Mouse (Mus musculus) intestine, embryonic 16.5 days (tissue): ENCODE data around the gene Unkl. TPM values are rescaled to one million over a fixed set of nuclear protein-coding genes. Genes with fewer than 3 reads are reported as not detected.

ENCODE experiments used
- ATAC-seq: fragments of 200-750 bp; cut with Nextera tagmentation; 2 replicates; pipeline ENCODE4 v1.8.0; 2017; ENCODE audit warnings: moderate TSS enrichment, moderate library complexity
- H3K27ac ChIP-seq: fragments of 300-500 bp; sonication (generic); 2 replicates; pipeline ENCODE4 v1.5.1; 2014; ENCODE audit warnings: mild to moderate bottlenecking, low read length
- H3K27me3 ChIP-seq: fragments of 300-500 bp; sonication (generic); replicated peaks from 2 replicates; pipeline ENCODE4 v1.6.1; 2014; ENCODE audit warnings: low read length, control low read depth, mixed read lengths; ENCODE audit not compliant: control insufficient read depth, insufficient read depth
- H3K36me3 ChIP-seq: fragments of 300-500 bp; sonication (generic); 2 replicates; pipeline ENCODE4 v1.6.1; 2014; ENCODE audit warnings: low read length, control low read depth; ENCODE audit not compliant: control insufficient read depth, insufficient read depth
- H3K4me1 ChIP-seq: fragments of 300-500 bp; sonication (generic); 2 replicates; pipeline ENCODE4 v1.6.1; 2014; ENCODE audit warnings: low read length, control low read depth, mixed read lengths; ENCODE audit not compliant: control insufficient read depth, insufficient read depth
- H3K4me2 ChIP-seq: fragments of 300-500 bp; sonication (generic); 2 replicates; pipeline ENCODE4 v1.6.1; 2014; ENCODE audit warnings: low read depth, low read length, control low read depth
- H3K4me3 ChIP-seq: fragments of 300-500 bp; sonication (generic); 2 replicates; pipeline ENCODE4 v1.5.1; 2014; ENCODE audit warnings: mild to moderate bottlenecking, low read length
- H3K9ac ChIP-seq: fragments of 300-500 bp; sonication (generic); 2 replicates; pipeline ENCODE4 v1.6.1; 2014; ENCODE audit warnings: low read depth, low read length
- H3K9me3 ChIP-seq: fragments of 300-500 bp; sonication (generic); 2 replicates; pipeline ENCODE4 v1.6.1; 2016; ENCODE audit warnings: low read length, control low read depth; ENCODE audit not compliant: control insufficient read depth
- WGBS: fragments of 180-500 bp; shearing (Covaris S2); extraction: QIAGEN DNeasy Blood & Tissue Kit; methylation state at CpG from one replicate; pipeline ENCODE4 v1.1.7; 2014; 5-methylcytosine and 5-hydroxymethylcytosine counted together
- microRNA-seq: library from miRNA; unstranded; fragments of <30 nt; microRNA quantifications from one replicate; pipeline ENCODE4, GENCODE M21; 2016
- polyA plus RNA-seq: library from polyadenylated mRNA; unstranded; fragments of >200 nt; fragmentation: Nextera tagmentation; extraction: Ambion mirVana; gene quantifications from 2 replicates; pipeline ENCODE4 v1.2.1, GENCODE M21; 2015

Gene Unkl
- polyA plus RNA-seq, 1 experiment from 2014 or later, result 4.8 TPM

- ATAC-seq, result peak; percentile 16; the same call in 1 of the 2 replicates
- Histone ChIP-seq H3K27me3 (no peaks in the 10 kb centered on the region), H3K27ac (peak overlapping the region; percentile 99), H3K36me3 (peaks cover 13% of the 10 kb centered on the region), H3K4me2 (peak overlapping the region; percentile 97), H3K9me3 (no peaks in the 10 kb centered on the region), H3K9ac (peak overlapping the region; percentile 100), H3K4me3 (peak overlapping the region; percentile 96), H3K4me1 (peaks cover 20% of the 10 kb centered on the region)
- 0% methylated on average over 10 of the region's 10 CpGs for WGBS
Measured at GRCm38 (mm10) chr17:25272326-25272725, 84.1 kb downstream of the Unkl start.

- WGBS, result under 1% methylated on average over 91 of the region's 92 CpGs
- peak overlapping the region; percentile 100 for H3K9ac ChIP-seq
- no peaks in the 10 kb centered on the region for H3K9me3 ChIP-seq
- H3K36me3 ChIP-seq, result peaks cover 6% of the 10 kb centered on the region
- H3K4me2 ChIP-seq, result peak overlapping the region; percentile 97
- ATAC-seq, result peak; percentile 92
- H3K4me1 ChIP-seq, result peaks cover 20% of the 10 kb centered on the region
- H3K4me3 ChIP-seq, result peak overlapping the region; percentile 96
- no peaks in the 10 kb centered on the region for H3K27me3 ChIP-seq
- peak overlapping the region; percentile 99 for H3K27ac ChIP-seq
Measured at GRCm38 (mm10) chr17:25272951-25273705, 84.9 kb downstream of the Unkl start.

- no peaks in the 10 kb centered on the region for H3K27me3 ChIP-seq
- 1% methylated on average over 40 of the region's 45 CpGs for WGBS
- peak overlapping the region; percentile 99 for H3K27ac ChIP-seq
- peak; percentile 87 for ATAC-seq
- peak overlapping the region; percentile 96 for H3K4me3 ChIP-seq
- no peaks in the 10 kb centered on the region for H3K9me3 ChIP-seq
- no peaks in the 10 kb centered on the region for H3K36me3 ChIP-seq
- H3K4me1 ChIP-seq, result peaks cover 20% of the 10 kb centered on the region
- H3K4me2 ChIP-seq, result peak overlapping the region; percentile 50
- H3K9ac ChIP-seq, result peak overlapping the region; percentile 100
Measured at GRCm38 (mm10) chr17:25273706-25274501, 85.7 kb downstream of the Unkl start.

GRCm38 (mm10) chr17:25274571-25275346 lies 86.6 kb downstream of the Unkl start, which contains the start of gene Ube2i:
Gene Ube2i (minus strand): TSS chr17:25274622.
- Histone ChIP-seq H3K27ac (peak within 1 kb of the TSS; percentile 99), H3K4me2 (peak within 1 kb of the TSS; percentile 50), H3K27me3 (no peaks in the 10 kb centered on the region), H3K9ac (peak within 1 kb of the TSS; percentile 100), H3K9me3 (no peaks in the 10 kb centered on the region), H3K4me3 (peak within 1 kb of the TSS; percentile 96), H3K4me1 (peaks cover 20% of the 10 kb centered on the region), H3K36me3 (no peaks in the 10 kb centered on the region)
- WGBS, result 75% methylated on average over 9 of the region's 9 CpGs
- ATAC-seq, result no peak

- 94% methylated on average over 3 of the region's 3 CpGs for WGBS
- ATAC-seq, result no peak
- H3K27ac ChIP-seq, result no peak overlapping the region
- no peak overlapping the region for H3K9ac ChIP-seq
- no peaks in the 10 kb centered on the region for H3K9me3 ChIP-seq
- no peaks in the 10 kb centered on the region for H3K27me3 ChIP-seq
- H3K4me2 ChIP-seq, result no peak overlapping the region
- peaks cover 14% of the 10 kb centered on the region for H3K4me1 ChIP-seq
- no peak overlapping the region for H3K4me3 ChIP-seq
- H3K36me3 ChIP-seq, result no peaks in the 10 kb centered on the region
Measured at GRCm38 (mm10) chr17:25275833-25276232, 87.6 kb downstream of the Unkl start.

GRCm38 (mm10) chr17:25282133-25282532 lies 93.9 kb downstream of the Unkl start:
- Histone ChIP-seq H3K27me3 (no peaks in the 10 kb centered on the region), H3K9ac (no peak overlapping the region), H3K9me3 (no peaks in the 10 kb centered on the region), H3K4me3 (no peak overlapping the region), H3K36me3 (no peaks in the 10 kb centered on the region), H3K4me1 (no peaks in the 10 kb centered on the region; the same call in 1 of the 2 replicates), H3K27ac (no peak overlapping the region), H3K4me2 (peak overlapping the region; percentile 4; the same call in 1 of the 2 replicates)
- peak; percentile 86 for ATAC-seq
- WGBS, result 26% methylated on average over 11 of the region's 11 CpGs

Small RNAs within 50 kb of the gene (microRNA-seq; reads per million reads assigned to microRNA genes)
- gene Mir3547, result 1.8 reads per million

Other genes starting within 250 kb of the Unkl start
- gene Jpt2, start 227.7 kb upstream of the Unkl start, polyA plus RNA-seq, result 146 and 163 TPM in 2 replicates
- 3.1 and 3.3 TPM in 2 replicates for gene Cramp1l, start 172.6 kb upstream of the Unkl start, polyA plus RNA-seq
- gene Ift140, start 172.3 kb upstream of the Unkl start, polyA plus RNA-seq, result 12.7 and 12.9 TPM in 2 replicates
- 22.2 and 25.8 TPM in 2 replicates for gene Tmem204, start 104.8 kb upstream of the Unkl start, polyA plus RNA-seq
- 32.1 and 32.3 TPM in 2 replicates for gene Telo2, start 72.4 kb upstream of the Unkl start, polyA plus RNA-seq
- gene Ptx4, start 67.6 kb upstream of the Unkl start, polyA plus RNA-seq, result 0.20 and 0.24 TPM in 2 replicates
- 21.8 and 23.5 TPM in 2 replicates for gene Clcn7, start 55.0 kb upstream of the Unkl start, polyA plus RNA-seq
- gene Ccdc154, start 25.9 kb upstream of the Unkl start, polyA plus RNA-seq, result 0.15 and 0.18 TPM in 2 replicates
- 1.3 and 1.6 TPM in 2 replicates for gene Gm38655, start 12.9 kb upstream of the Unkl start, polyA plus RNA-seq
- 35.1 and 39.7 TPM in 2 replicates for gene BC003965, start 3.8 kb upstream of the Unkl start, polyA plus RNA-seq
- 40.6 and 45.8 TPM in 2 replicates for gene Gnptg, start 51.7 kb downstream of the Unkl start, polyA plus RNA-seq
- gene Tsr3, start 51.8 kb downstream of the Unkl start, polyA plus RNA-seq, result 33.1 and 37.0 TPM in 2 replicates
- 2.5 and 4.0 TPM in 2 replicates for gene Baiap3, start 68.0 kb downstream of the Unkl start, polyA plus RNA-seq
- 430 and 478 TPM in 2 replicates for gene Ube2i, start 86.2 kb downstream of the Unkl start, polyA plus RNA-seq
- 0.39 and 0.62 TPM in 2 replicates for gene Prss34, start 110.0 kb downstream of the Unkl start, polyA plus RNA-seq
- gene Prss28, start 120.2 kb downstream of the Unkl start, polyA plus RNA-seq, result not detected in 2 replicates
- not detected in 2 replicates for gene Prss29, start 130.3 kb downstream of the Unkl start, polyA plus RNA-seq
- 0.22 TPM in 1 of 2 replicates, not detected in the other for gene Tpsab1, start 157.2 kb downstream of the Unkl start, polyA plus RNA-seq
- gene Tpsb2, start 177.9 kb downstream of the Unkl start, polyA plus RNA-seq, result 3.7 and 4.5 TPM in 2 replicates
- 26.3 and 28.6 TPM in 2 replicates for gene Tpsg1, start 180.9 kb downstream of the Unkl start, polyA plus RNA-seq
- 2.2 and 3.0 TPM in 2 replicates for gene Cacna1h, start 245.4 kb downstream of the Unkl start, polyA plus RNA-seq